Mouse (Mus musculus) kidney, embryonic 15.5 days (tissue): ENCODE results near the gene Ang5. TPM values are rescaled to one million over a fixed set of nuclear protein-coding genes. Genes with fewer than 3 reads are reported as not detected.
"Not testable (repeated sequence)": the region's sequence is repeated elsewhere in the genome, so short reads cannot be mapped to it uniquely, and the experiment has no call there.

Experiments used
- ATAC-seq: fragments of 200-750 bp; cut with Nextera tagmentation; replicated peaks from 2 replicates; pipeline ENCODE4 v1.8.0; 2017; ENCODE audit warnings: moderate TSS enrichment; ENCODE audit not compliant: low FRiP score
- H3K27ac ChIP-seq: fragments of 300-500 bp; sonication (generic); 2 replicates; pipeline ENCODE4 v1.5.1; 2015; ENCODE audit warnings: mild to moderate bottlenecking, inconsistent platforms
- H3K27me3 ChIP-seq: fragments of 300-500 bp; sonication (generic); 2 replicates; pipeline ENCODE4 v1.6.1; 2015; ENCODE audit warnings: inconsistent platforms
- H3K36me3 ChIP-seq: fragments of 300-500 bp; sonication (generic); 2 replicates; pipeline ENCODE4 v1.6.1; 2015; ENCODE audit warnings: inconsistent platforms
- H3K4me1 ChIP-seq: fragments of 300-500 bp; sonication (generic); 2 replicates; pipeline ENCODE4 v1.6.1; 2015; ENCODE audit warnings: inconsistent platforms
- H3K4me2 ChIP-seq: fragments of 300-500 bp; sonication (generic); 2 replicates; pipeline ENCODE4 v1.6.1; 2015; ENCODE audit warnings: moderate library complexity, mild to moderate bottlenecking, inconsistent platforms
- H3K4me3 ChIP-seq: fragments of 300-500 bp; sonication (generic); replicated peaks from 2 replicates; pipeline ENCODE4 v1.5.1; 2015; ENCODE audit warnings: mild to moderate bottlenecking, inconsistent platforms
- H3K9ac ChIP-seq: fragments of 300-500 bp; sonication (generic); 2 replicates; pipeline ENCODE4 v1.6.1; 2015; ENCODE audit warnings: mild to moderate bottlenecking, inconsistent platforms
- H3K9me3 ChIP-seq: fragments of 300-500 bp; sonication (generic); replicated peaks from 2 replicates; pipeline ENCODE4 v1.6.1; 2016; ENCODE audit warnings: inconsistent platforms
- WGBS: fragments of 180-500 bp; shearing (Covaris S2); methylation state at CpG from one replicate; pipeline ENCODE4 v1.1.7; 2015; ENCODE audit warnings: mixed read lengths; 5-methylcytosine and 5-hydroxymethylcytosine counted together
- polyA plus RNA-seq: library from polyadenylated mRNA; unstranded; fragments of >200 nt; fragmentation: Nextera tagmentation; extraction: Ambion mirVana; gene quantifications from 2 replicates; pipeline ENCODE4 v1.2.1, GENCODE M21; 2015

Ang5 gene
- polyA plus RNA-seq: not detected in 2 replicates

DNA sequence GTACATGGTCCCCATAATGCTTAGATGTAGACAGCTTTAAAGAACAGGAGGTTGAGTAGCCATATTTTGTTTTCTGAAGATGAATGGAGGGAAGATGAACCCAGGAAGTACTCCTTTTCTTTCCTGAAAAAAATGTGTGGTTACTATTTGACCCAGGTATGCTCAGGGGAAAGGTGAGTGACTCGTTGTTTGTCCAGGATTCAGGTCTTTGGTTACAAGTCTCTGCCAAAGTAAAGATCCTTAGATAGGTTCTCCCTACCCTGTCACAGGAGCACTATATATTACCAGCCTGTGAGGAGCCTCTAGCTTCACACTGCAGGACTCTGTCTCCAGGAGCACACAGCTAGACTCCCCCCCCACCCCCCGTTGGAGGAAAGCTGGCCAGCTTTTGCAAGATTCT is at the start of gene Ang5:
TSS of gene Ang5 (plus strand) at position 301 of the 400 bp plus-strand sequence.
- H3K4me3 ChIP-seq, H3K27ac ChIP-seq, H3K4me2 ChIP-seq, H3K36me3 ChIP-seq, H3K4me1 ChIP-seq, H3K9me3 ChIP-seq, H3K9ac ChIP-seq, H3K27me3 ChIP-seq, ATAC-seq: not testable (repeated sequence)
- no CpG with 5 or more reads among the region's 2 CpGs for WGBS

DNA sequence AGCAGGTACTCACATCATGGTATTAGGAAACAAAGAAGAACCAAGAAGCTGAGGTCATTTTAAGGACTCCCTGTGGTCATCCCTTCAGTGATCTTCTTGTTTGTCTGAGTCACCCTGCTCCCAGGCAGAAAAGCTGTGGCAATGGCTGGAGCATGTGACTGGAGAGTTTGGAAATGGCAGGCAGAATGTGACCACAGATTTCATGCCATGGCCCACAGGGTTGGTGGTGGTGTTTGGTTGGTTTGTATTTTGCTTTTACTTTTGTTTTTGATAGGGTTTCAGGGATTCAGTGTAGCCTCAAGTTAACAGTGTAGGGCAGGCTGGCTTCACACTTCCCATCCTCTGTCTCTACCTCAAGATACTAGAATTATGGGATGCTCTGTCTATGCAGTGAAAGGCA is 38.7 kb upstream of the Ang5 start:
- ATAC-seq, H3K9me3 ChIP-seq: not testable (repeated sequence)

DNA sequence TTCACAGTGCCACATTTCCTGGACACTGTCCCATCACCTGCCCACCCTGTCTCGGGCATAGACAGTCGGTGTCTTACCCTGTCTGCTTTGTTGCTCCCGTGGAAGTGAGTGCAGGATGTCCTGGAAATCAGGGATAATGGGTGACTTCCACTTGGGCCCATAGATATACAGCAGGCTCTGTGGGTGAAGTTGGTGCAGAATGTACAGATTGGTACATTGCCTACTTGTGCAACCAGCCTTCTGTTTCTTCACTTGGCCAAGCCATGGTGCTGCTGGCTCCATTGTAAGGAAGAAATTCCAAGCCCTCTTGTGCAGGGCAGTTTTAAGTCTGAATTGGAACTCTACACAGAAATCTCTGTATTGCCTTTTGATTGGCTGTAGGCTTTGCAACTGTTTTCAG is 33.4 kb upstream of the Ang5 start, which contains the start of gene Ear10:
TSS of gene Ear10 (minus strand) at position 101 of the 400 bp plus-strand sequence.
- not testable (repeated sequence) for ATAC-seq, H3K36me3 ChIP-seq, H3K9ac ChIP-seq, H3K4me2 ChIP-seq, H3K4me3 ChIP-seq, H3K9me3 ChIP-seq, H3K27me3 ChIP-seq, H3K4me1 ChIP-seq, H3K27ac ChIP-seq
- 91% methylated on average over 3 of the region's 3 CpGs for WGBS

More for the DNA sequence above, 38.7 kb upstream of the Ang5 start:
- H3K4me1 ChIP-seq, H3K4me2 ChIP-seq, H3K27me3 ChIP-seq, H3K27ac ChIP-seq, H3K4me3 ChIP-seq, H3K9ac ChIP-seq, H3K36me3 ChIP-seq: not testable (repeated sequence)

DNA sequence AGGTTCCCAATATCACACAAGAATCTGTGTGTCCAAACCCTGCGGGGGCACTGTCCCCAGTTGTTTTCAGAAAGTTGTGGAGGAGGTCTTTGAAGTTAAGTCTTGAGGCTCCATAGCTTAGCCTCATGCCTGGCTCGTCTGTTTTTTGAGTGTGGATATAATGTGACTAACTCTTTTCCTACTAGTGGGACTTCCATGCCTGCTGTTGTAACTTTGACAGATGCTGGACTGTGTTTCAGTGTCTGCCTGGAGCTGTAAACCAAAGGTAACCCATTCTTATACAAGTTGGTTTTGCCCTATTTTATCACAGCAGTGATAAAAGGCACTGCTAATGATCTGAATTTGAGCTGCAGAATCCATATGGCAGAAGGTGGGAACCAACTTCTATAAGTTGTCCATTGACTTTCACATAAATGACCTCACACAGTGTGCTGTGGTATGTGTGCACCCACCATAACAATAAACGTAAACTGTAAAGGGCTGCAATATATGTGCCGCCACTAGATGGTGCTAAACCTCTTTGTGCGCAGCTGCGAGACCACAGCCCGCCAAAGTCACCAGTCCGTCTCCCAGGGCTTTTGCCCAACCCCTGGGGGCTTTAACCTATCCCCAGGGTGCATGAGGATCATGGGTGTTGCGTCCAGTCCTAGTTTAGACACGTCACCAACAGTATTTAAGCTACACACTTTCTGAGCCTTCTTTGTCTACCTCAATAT is 32.0 kb upstream of the Ang5 start, which contains the start of gene Gm8113:
TSS of gene Gm8113 (plus strand) at position 703 of the 716 bp plus-strand sequence.
- not testable (repeated sequence) for H3K36me3 ChIP-seq, H3K4me1 ChIP-seq, H3K9me3 ChIP-seq, H3K27me3 ChIP-seq
- peak within 1 kb of the TSS; percentile 95 for H3K27ac ChIP-seq
- peak within 1 kb of the TSS; percentile 52 for H3K9ac ChIP-seq
- H3K4me2 ChIP-seq: peak within 1 kb of the TSS; percentile 55
- peak; percentile 99 for ATAC-seq
- WGBS: 11% methylated on average over 10 of the region's 10 CpGs
- peak within 1 kb of the TSS; percentile 55 for H3K4me3 ChIP-seq

DNA sequence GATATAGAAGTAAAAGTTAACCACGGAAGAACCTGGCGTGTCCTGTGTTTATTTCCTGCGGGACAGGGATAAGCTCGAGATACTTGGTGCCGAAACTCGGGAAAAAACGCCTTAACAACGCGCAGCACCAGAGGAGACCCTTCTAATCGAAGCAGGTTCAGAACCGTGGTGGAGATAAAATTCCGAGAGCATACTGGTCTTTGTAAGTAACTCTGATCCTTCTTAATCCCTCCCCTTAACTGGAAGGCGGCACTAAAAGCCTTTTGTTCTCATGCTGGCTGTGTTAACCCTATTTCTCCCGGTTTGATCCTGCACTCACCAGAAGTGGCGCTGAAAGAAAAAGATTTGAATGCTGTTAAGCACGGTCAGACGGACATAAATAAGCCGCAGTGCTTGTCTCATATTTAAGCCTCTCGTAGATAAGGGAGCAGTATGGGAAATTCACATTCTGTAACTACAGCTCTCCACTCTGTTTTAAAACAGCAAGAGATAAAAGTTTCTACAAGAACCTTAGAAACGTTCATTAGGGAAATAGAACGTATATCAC is 31.4 kb upstream of the Ang5 start:
- not testable (repeated sequence) for H3K27me3 ChIP-seq, H3K36me3 ChIP-seq, H3K9me3 ChIP-seq, H3K4me1 ChIP-seq
- 5% methylated on average over 21 of the region's 21 CpGs for WGBS
- H3K4me2 ChIP-seq: peak overlapping the region; percentile 55
- H3K4me3 ChIP-seq: peak overlapping the region; percentile 55
- ATAC-seq: peak; percentile 94
- peak overlapping the region; percentile 52 for H3K9ac ChIP-seq
- peak overlapping the region; percentile 95 for H3K27ac ChIP-seq

DNA sequence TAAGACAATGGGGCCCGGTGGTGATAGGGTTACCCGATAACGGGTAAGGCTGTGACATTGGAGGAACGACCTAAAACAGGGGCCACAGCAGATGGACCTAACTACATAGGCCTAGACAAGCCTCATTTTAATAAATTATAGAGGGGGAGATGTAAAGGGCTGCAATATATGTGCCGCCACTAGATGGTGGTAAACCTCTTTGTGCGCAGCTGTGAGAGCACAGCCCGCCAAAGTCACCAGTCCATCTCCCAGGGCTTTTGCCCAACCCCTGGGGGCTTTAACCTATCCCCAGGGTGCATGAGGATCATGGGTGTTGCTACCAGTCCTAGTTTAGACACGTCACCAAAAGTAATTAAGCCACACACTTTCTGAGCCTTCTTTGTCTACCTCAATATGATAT is 23.9 kb upstream of the Ang5 start:
- H3K27ac ChIP-seq, H3K9me3 ChIP-seq, H3K4me3 ChIP-seq, H3K27me3 ChIP-seq, ATAC-seq, H3K4me2 ChIP-seq, H3K4me1 ChIP-seq, H3K36me3 ChIP-seq, H3K9ac ChIP-seq: not testable (repeated sequence)
- 22% methylated on average over 8 of the region's 8 CpGs for WGBS

DNA sequence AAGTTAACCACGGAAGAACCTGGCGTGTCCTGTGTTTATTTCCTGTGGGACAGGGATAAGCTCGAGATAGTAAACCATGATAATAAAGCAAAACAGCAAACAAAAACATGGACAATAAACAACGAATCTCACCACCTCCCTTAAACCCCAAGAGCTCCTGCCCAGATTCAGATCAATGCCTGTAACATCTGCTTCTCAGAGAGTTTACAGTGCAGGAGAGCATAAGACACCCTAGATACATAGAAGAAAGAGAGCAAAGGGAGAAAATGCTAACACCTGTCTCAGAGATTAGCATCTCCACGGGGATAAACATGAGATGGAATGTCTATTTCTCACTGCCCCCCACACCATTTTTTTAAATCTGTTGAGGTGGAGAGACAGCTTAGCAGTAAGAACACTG is 23.5 kb upstream of the Ang5 start:
- not testable (repeated sequence) for H3K4me2 ChIP-seq, H3K9ac ChIP-seq, H3K9me3 ChIP-seq, H3K4me1 ChIP-seq, H3K27ac ChIP-seq, H3K36me3 ChIP-seq, ATAC-seq, H3K4me3 ChIP-seq, H3K27me3 ChIP-seq
- WGBS: 57% methylated on average over 5 of the region's 5 CpGs

DNA sequence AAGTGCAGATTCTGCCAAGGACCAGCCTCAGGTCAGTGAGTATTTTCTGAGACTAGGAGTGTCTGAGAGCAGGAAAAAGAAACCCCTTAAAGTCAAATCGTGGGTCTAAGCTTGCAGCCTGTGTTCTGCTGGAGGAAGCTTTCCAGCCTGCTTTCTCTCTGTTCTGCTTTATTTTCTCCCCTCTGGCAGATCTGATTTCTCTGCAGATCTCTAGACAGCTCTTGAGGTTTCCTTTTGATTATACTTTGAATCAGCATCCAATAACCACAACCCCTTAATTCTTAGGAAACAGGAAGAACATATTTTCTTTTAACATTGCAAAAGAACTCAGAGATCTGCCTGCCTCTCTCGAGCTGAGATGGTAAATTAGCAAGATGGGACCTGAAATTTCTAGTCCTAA is 3.5 kb upstream of the Ang5 start:
- H3K27ac ChIP-seq, H3K4me1 ChIP-seq, H3K36me3 ChIP-seq, H3K4me3 ChIP-seq, H3K9ac ChIP-seq, H3K27me3 ChIP-seq, H3K4me2 ChIP-seq, H3K9me3 ChIP-seq, ATAC-seq: not testable (repeated sequence)
- 23% methylated on average over 2 of the region's 2 CpGs for WGBS

DNA sequence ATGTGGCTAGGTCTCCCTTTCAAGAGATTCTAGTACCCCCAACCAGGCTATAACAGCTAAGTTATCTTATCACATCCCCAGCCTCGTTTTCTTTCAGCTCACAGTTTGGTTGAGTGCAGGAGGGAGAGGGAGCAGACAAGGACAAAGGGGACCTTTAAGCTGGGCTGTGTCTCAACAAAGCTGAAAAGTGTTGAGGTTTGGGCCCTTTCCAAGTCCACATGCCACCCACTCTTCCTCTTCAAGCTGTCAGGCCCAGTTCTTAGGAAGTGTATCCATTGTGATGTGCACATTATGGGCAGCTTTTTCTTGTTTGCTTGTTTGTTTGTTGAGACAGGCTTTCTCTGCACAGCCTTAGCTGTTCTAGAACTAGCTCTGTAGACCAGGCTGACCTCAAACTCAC is 1.8 kb upstream of the Ang5 start:
- no CpG with 5 or more reads among the region's 1 CpGs for WGBS

DNA sequence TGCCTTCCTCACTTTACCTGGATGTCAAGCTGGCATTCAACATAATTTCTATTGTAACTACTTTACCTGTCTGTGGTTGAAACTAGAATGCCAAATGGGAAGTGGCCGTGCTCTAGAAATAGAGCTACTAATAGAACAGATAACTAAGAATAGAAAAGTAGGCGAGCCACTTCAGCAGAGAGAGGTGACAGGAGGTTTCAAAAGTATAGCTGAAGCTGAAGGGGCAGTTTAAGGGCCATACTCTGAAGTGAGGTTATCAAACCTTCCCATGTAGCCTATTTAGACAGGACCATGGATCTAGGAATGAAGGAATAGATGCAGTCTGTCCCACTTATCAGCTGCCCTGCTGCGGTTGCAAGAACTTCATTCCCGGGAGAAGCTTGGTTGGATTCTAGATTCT is 26.6 kb downstream of the Ang5 start:
- no peak overlapping the region for H3K9ac ChIP-seq
- no peaks in the 10 kb centered on the region for H3K9me3 ChIP-seq
- no peaks in the 10 kb centered on the region for H3K27me3 ChIP-seq
- no peak overlapping the region for H3K4me3 ChIP-seq
- ATAC-seq: no peak
- H3K27ac ChIP-seq: no peak overlapping the region
- 66% methylated on average over 4 of the region's 4 CpGs for WGBS
- no peaks in the 10 kb centered on the region for H3K4me1 ChIP-seq
- no peak overlapping the region for H3K4me2 ChIP-seq
- H3K36me3 ChIP-seq: no peaks in the 10 kb centered on the region

More for the DNA sequence above, 1.8 kb upstream of the Ang5 start:
- not testable (repeated sequence) for H3K27me3 ChIP-seq, ATAC-seq, H3K4me1 ChIP-seq, H3K4me2 ChIP-seq, H3K9me3 ChIP-seq, H3K4me3 ChIP-seq, H3K36me3 ChIP-seq, H3K9ac ChIP-seq, H3K27ac ChIP-seq

DNA sequence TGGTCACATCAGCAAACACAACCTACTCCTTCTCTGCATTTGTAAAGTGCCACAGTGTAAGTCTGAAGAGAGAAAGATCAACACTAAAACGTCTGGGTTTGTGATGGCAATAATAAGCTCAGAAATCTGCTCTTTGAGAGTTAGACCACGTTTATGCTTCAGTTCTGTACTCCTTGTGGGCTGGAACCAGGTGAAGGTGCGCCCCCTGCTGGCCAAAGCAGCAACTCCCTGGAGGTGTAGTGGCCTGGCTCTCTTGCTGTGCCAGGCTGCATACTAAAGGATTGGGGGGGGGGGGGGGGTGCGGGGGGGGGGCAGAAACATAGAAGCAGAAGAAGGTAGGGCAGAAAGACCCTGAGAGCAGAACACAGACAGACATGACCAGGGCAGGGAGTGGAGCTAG is 27.0 kb downstream of the Ang5 start:
- H3K9me3 ChIP-seq: no peaks in the 10 kb centered on the region
- WGBS: under 1% methylated on average over 3 of the region's 4 CpGs
- no peaks in the 10 kb centered on the region for H3K4me1 ChIP-seq

DNA sequence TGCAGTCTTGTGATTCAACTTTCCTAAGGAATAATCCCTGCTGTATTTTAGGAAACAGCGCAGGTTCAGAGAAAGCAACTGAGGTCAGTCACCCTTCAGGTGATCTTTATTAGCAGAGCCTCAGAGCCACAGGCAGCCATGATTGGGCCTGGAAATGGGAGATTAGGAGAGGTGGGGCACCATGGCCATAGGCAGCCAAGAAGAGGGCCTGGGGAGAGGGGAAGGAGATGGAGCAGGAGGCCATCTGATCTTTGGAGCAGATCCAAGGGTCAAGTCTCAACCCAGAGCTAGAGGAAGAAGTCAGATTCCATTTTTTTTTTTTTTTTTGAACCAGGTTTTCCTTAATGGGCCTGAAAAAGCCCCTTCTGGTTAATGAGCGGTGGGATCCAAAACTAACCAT is 29.3 kb downstream of the Ang5 start:
- H3K27ac ChIP-seq: no peak overlapping the region
- no peaks in the 10 kb centered on the region for H3K36me3 ChIP-seq
- 86% methylated on average over 2 of the region's 2 CpGs for WGBS
- H3K9ac ChIP-seq: no peak overlapping the region
- H3K9me3 ChIP-seq: no peaks in the 10 kb centered on the region
- no peak for ATAC-seq
- H3K27me3 ChIP-seq: no peaks in the 10 kb centered on the region
- no peak overlapping the region for H3K4me3 ChIP-seq
- no peaks in the 10 kb centered on the region for H3K4me1 ChIP-seq
- H3K4me2 ChIP-seq: no peak overlapping the region

More for the DNA sequence above, 27.0 kb downstream of the Ang5 start:
- H3K4me2 ChIP-seq: no peak overlapping the region
- ATAC-seq: peak; percentile 79
- H3K9ac ChIP-seq: no peak overlapping the region
- no peak overlapping the region for H3K4me3 ChIP-seq
- no peaks in the 10 kb centered on the region for H3K36me3 ChIP-seq
- H3K27ac ChIP-seq: no peak overlapping the region
- H3K27me3 ChIP-seq: no peaks in the 10 kb centered on the region

DNA sequence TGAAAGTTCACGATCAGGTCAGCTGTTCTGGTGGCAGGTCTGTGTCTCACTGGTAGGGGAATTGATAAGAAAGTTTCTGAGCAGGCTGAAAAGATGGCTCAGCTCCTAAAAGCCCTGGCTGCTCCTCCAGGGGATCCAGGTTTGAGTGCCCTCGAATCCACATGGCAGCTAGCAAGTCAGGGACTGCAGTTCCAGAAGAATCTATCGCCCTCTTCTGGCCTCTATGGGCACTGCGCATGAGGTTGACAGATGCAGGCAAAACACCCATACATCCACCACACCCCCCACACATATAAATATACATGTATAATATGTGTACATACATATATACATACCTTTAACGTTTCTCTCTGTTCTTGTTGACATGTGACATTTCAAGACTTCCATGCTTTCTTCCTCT is 30.5 kb downstream of the Ang5 start:
- ATAC-seq: peak; percentile 53; the same call in 1 of the 2 replicates
- not testable (repeated sequence) for H3K4me2 ChIP-seq, H3K27me3 ChIP-seq, H3K4me1 ChIP-seq, H3K4me3 ChIP-seq, H3K36me3 ChIP-seq, H3K9ac ChIP-seq, H3K9me3 ChIP-seq, H3K27ac ChIP-seq
- 18% methylated on average over 5 of the region's 5 CpGs for WGBS
